Mouse (Mus musculus) hindbrain, postnatal 0 days (tissue): Measurements from ENCODE around the gene Acot2. TPM values are rescaled to one million over a fixed set of nuclear protein-coding genes. Genes with fewer than 3 reads are reported as not detected.

Experiments used
- ATAC-seq: fragments of 200-750 bp; cut with Nextera tagmentation; 2 replicates; pipeline ENCODE4 v1.8.0; 2017; ENCODE audit warnings: mild to moderate bottlenecking, moderate TSS enrichment, moderate library complexity
- DNase-seq: peaks from one replicate; pipeline ENCODE4 v3.0.0-alpha.2; 2015; ENCODE audit warnings: low spot score
- H3K27ac ChIP-seq: fragments of 300-500 bp; sonication (generic); 2 replicates; pipeline ENCODE4 v1.5.1; 2014; ENCODE audit warnings: mild to moderate bottlenecking
- H3K27me3 ChIP-seq: fragments of 300-500 bp; sonication (generic); 2 replicates; pipeline ENCODE4 v1.6.1; 2014; ENCODE audit warnings: low read length, mixed read lengths; ENCODE audit not compliant: insufficient read depth
- H3K36me3 ChIP-seq: fragments of 300-500 bp; sonication (generic); 2 replicates; pipeline ENCODE4 v1.6.1; 2014; ENCODE audit warnings: low read length, mixed read lengths; ENCODE audit not compliant: insufficient read depth
- H3K4me1 ChIP-seq: fragments of 300-500 bp; sonication (generic); 2 replicates; pipeline ENCODE4 v1.6.1; 2014; ENCODE audit warnings: antibody characterized with exemption, low read length, mixed read lengths; ENCODE audit not compliant: insufficient read depth
- H3K4me2 ChIP-seq: fragments of 300-500 bp; sonication (generic); 2 replicates; pipeline ENCODE4 v1.6.1; 2014; ENCODE audit warnings: low read depth, mild to moderate bottlenecking, low read length, moderate library complexity, mixed read lengths
- H3K4me3 ChIP-seq: fragments of 300-500 bp; sonication (generic); 2 replicates; pipeline ENCODE4 v1.5.1; 2014; ENCODE audit warnings: low read length
- H3K9ac ChIP-seq: fragments of 300-500 bp; sonication (generic); replicated peaks from 2 replicates; pipeline ENCODE4 v1.6.1; 2014; ENCODE audit warnings: mild to moderate bottlenecking, low read length, moderate library complexity, mixed read lengths
- H3K9me3 ChIP-seq: fragments of 300-500 bp; sonication (generic); 2 replicates; pipeline ENCODE4 v1.6.1; 2016; ENCODE audit warnings: low read length, mixed read lengths
- CTCF ChIP-seq: IDR thresholded peaks from 2 replicates; pipeline ENCODE4 v1.5.1; 2016; ENCODE audit warnings: antibody characterized with exemption, control low read depth, low read depth
- WGBS: fragments of 180-500 bp; shearing (Covaris S2); extraction: QIAGEN DNeasy Blood & Tissue Kit; methylation state at CpG from one replicate; pipeline ENCODE4 v1.1.7; 2014; 5-methylcytosine and 5-hydroxymethylcytosine counted together
- polyA plus RNA-seq: library from polyadenylated mRNA; unstranded; fragments of >200 nt; fragmentation: Nextera tagmentation; extraction: Ambion mirVana; gene quantifications from 2 replicates; pipeline ENCODE4 v1.2.1, GENCODE M21; 2015
- total RNA-seq: library from RNA; depleted of rRNA; stranded (reverse); fragments of >200 nt; gene quantifications from 2 replicates; pipeline ENCODE4 v1.2.3, GENCODE M21; 2014

The Acot2 gene
- total and polyA plus RNA-seq, 2 experiments from 2014 or later = 18.6 to 31.2 TPM

DNA sequence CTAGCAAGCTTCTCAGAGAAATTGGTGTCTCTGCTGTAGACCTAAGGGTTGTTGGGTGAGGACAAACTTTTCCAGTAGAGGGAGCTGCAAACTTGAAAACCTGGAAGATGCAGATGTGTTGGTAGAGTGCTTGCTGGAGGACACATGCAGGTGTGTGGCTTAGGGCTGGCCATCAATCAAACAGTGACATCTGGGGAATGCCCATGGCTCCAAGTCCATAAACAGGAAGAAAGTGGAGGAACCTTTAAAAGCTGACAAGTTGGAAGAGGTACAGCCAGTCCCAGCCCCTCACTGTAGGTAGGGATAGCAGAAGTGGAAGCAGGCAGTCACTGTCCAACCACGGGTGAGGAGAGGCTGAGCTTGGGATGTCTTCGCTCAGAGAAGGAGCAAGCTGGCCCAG, 15.5 kb upstream of the Acot2 start:
- no peaks in the 10 kb centered on the region for H3K4me1 ChIP-seq
- ATAC-seq (peak; percentile 56; the same call in 1 of the 2 replicates), DNase-seq (peak; percentile 69)
- WGBS = 79% methylated on average over 2 of the region's 2 CpGs
- no peaks in the 10 kb centered on the region for H3K36me3 ChIP-seq
- H3K4me3 ChIP-seq = no peak overlapping the region
- TF ChIP-seq CTCF = peak; percentile 70
- H3K27me3 ChIP-seq = no peaks in the 10 kb centered on the region
- H3K27ac ChIP-seq = no peak overlapping the region
- H3K9me3 ChIP-seq = no peaks in the 10 kb centered on the region
- H3K4me2 ChIP-seq = no peak overlapping the region
- H3K9ac ChIP-seq = no peak overlapping the region

DNA sequence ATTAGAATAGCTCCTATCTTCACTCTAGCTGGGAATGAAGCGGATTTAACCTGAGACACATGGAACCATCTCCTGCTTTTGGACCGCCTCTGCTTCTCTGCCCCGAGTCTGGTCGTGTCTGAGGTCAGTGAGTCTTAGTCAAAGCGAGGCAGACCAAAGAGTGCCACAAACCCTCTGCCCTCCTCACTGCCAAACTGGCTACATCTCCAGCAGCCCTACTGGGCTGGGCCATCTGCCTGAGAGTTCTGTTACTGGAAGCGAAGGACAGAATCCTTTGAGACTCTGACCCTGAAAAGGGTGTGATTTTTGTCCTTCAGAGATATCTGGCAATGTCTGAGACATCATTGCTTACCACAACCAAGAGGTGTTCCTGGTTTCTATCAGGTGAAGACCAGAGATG, 8.8 kb upstream of the Acot2 start:
- Histone ChIP-seq H3K27me3 (no peaks in the 10 kb centered on the region), H3K9ac (no peak overlapping the region), H3K27ac (no peak overlapping the region), H3K9me3 (no peaks in the 10 kb centered on the region), H3K36me3 (no peaks in the 10 kb centered on the region), H3K4me1 (no peaks in the 10 kb centered on the region), H3K4me3 (no peak overlapping the region), H3K4me2 (no peak overlapping the region)
- 85% methylated on average over 6 of the region's 6 CpGs for WGBS
- DNase-seq (no peak), ATAC-seq (no peak)
- no peak for TF ChIP-seq CTCF

- H3K9ac ChIP-seq = no peak overlapping the region
- H3K9me3 ChIP-seq = no peaks in the 10 kb centered on the region
- no peak overlapping the region for H3K4me2 ChIP-seq
- H3K36me3 ChIP-seq = no peaks in the 10 kb centered on the region
- no peaks in the 10 kb centered on the region for H3K27me3 ChIP-seq
- H3K4me3 ChIP-seq = no peak overlapping the region
- ATAC-seq = no peak
- DNase-seq = no peak
- H3K4me1 ChIP-seq = no peaks in the 10 kb centered on the region
- no peak overlapping the region for H3K27ac ChIP-seq
- TF ChIP-seq CTCF = no peak
- 88% methylated on average over 4 of the region's 4 CpGs for WGBS
These were observed 6.0 kb upstream of the Acot2 start for GRCm38 (mm10) chr12:83981615-83982014.

DNA sequence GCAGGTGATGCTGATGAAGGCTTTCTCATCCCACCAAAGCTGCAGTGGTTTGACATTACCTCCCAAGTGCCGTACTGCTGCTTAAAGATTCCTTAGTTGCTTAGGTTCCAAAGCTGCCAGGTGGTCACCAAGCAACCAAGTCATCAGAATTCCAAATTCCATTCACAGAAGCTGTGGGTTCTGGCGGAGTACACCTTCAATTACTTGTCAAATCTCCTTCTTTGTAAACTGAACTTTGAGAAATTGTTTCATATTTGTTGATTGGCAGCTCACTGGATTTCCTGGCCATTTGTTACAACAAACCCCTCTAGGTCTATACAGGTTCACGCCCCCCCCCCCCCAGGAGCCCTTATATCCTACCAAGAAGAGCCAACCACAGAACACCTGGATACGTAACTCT, 2.9 kb upstream of the Acot2 start, which contains the start of gene Heatr4:
TSS of gene Heatr4 (minus strand) at position 101 of the 400 bp plus-strand sequence.
- Histone ChIP-seq H3K9ac (no peak within 1 kb of the TSS), H3K27ac (no peak within 1 kb of the TSS), H3K4me3 (no peak within 1 kb of the TSS), H3K36me3 (no peaks in the 10 kb centered on the region), H3K9me3 (no peaks in the 10 kb centered on the region), H3K4me1 (no peaks in the 10 kb centered on the region), H3K4me2 (no peak within 1 kb of the TSS), H3K27me3 (no peaks in the 10 kb centered on the region)
- DNase-seq (no peak), ATAC-seq (no peak)
- TF ChIP-seq CTCF = no peak
- WGBS = 74% methylated on average over 4 of the region's 4 CpGs

- H3K27me3 ChIP-seq = no peaks in the 10 kb centered on the region
- WGBS = 28% methylated on average over 8 of the region's 8 CpGs
- H3K4me3 ChIP-seq = peak overlapping the region; percentile 54
- ATAC-seq (no peak), DNase-seq (no peak)
- no peaks in the 10 kb centered on the region for H3K9me3 ChIP-seq
- peak overlapping the region; percentile 96 for H3K27ac ChIP-seq
- H3K9ac ChIP-seq = peak overlapping the region; percentile 77
- no peaks in the 10 kb centered on the region for H3K4me1 ChIP-seq
- no peak for TF ChIP-seq CTCF
- H3K4me2 ChIP-seq = peak overlapping the region; percentile 53
- no peaks in the 10 kb centered on the region for H3K36me3 ChIP-seq
These were observed 449 bp upstream of the Acot2 start for GRCm38 (mm10) chr12:83987242-83987582.

DNA sequence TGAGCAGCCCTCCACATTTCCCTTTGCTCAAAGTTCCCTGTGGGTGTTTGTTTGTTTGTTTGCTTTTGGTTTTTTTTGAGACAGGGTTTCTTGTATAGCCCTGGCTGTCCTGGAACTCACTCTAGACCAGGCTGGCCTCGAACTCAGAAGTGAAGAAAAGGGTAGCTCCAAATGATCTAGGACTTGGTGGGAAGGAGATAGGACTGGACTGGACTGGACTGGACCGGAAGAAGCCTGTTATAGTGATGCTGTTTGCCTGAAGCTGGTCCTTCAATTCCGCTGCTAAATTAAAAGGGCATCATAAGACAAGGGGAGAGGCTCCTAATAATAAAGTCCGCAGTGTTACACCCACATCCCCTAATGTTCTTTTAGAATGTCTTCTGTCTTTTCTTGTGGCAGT, 822 bp downstream of the Acot2 start:
- 62% methylated on average over 4 of the region's 4 CpGs for WGBS
- Histone ChIP-seq H3K9ac (peak overlapping the region; percentile 77), H3K4me2 (peak overlapping the region; percentile 53), H3K27me3 (no peaks in the 10 kb centered on the region), H3K36me3 (no peaks in the 10 kb centered on the region), H3K27ac (peak overlapping the region; percentile 96), H3K4me3 (peak overlapping the region; percentile 54), H3K4me1 (no peaks in the 10 kb centered on the region), H3K9me3 (no peaks in the 10 kb centered on the region)
- DNase-seq (no peak), ATAC-seq (peak; percentile 33; the same call in 1 of the 2 replicates)
- TF ChIP-seq CTCF = no peak

DNA sequence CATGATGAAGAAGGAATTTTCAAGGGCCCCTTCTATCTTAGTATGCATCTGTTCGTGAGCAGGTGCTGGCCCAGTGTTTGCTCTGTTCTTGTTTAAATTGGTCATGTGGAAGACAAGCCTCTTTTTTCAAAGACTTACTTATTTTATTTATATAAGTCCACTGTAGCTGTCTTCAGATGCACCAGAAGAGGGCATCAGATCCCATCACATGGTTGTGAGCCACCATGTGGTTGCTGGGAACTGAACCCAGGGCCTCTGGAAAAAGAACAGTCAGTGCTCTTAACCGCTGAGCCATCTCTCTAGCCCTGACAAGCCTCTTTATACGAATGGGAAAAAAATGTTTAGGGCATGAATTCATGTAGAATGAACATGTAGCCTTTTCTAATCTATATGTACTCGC, 1.7 kb downstream of the Acot2 start:
- WGBS = 98% methylated on average over 4 of the region's 4 CpGs
- no peak for ATAC-seq
- no peaks in the 10 kb centered on the region for H3K36me3 ChIP-seq

More for the DNA sequence above, 1.7 kb downstream of the Acot2 start:
- Histone ChIP-seq H3K9me3 (no peaks in the 10 kb centered on the region), H3K27ac (no peak overlapping the region), H3K4me3 (no peak overlapping the region), H3K4me2 (no peak overlapping the region), H3K9ac (no peak overlapping the region), H3K27me3 (no peaks in the 10 kb centered on the region), H3K4me1 (no peaks in the 10 kb centered on the region)
- TF ChIP-seq CTCF = no peak
- no peak for DNase-seq
